Mouse (Mus musculus) kidney, embryonic 14.5 days (tissue): ENCODE data around the gene Zmiz1. TPM values are rescaled to one million over a fixed set of nuclear protein-coding genes. Genes with fewer than 3 reads are reported as not detected.

Experiments
- ATAC-seq: fragments of 200-750 bp; cut with Nextera tagmentation; 2 replicates; pipeline ENCODE4 v1.8.0; 2017; ENCODE audit warnings: moderate number of reproducible peaks, mild to moderate bottlenecking, moderate TSS enrichment, moderate library complexity; ENCODE audit not compliant: low FRiP score, low TSS enrichment
- H3K27ac ChIP-seq: fragments of 300-500 bp; sonication (generic); 2 replicates; pipeline ENCODE4 v1.5.1; 2014; ENCODE audit warnings: low read depth, mild to moderate bottlenecking, low read length, moderate library complexity, mixed read lengths
- H3K27me3 ChIP-seq: fragments of 300-500 bp; sonication (generic); 2 replicates; pipeline ENCODE4 v1.6.1; 2014; ENCODE audit warnings: mild to moderate bottlenecking, low read length; ENCODE audit not compliant: control insufficient read depth, insufficient read depth
- H3K36me3 ChIP-seq: fragments of 300-500 bp; sonication (generic); 2 replicates; pipeline ENCODE4 v1.6.1; 2014; ENCODE audit warnings: low read length, mixed read lengths; ENCODE audit not compliant: control insufficient read depth, insufficient read depth
- H3K4me1 ChIP-seq: fragments of 300-500 bp; sonication (generic); 2 replicates; pipeline ENCODE4 v1.6.1; 2014; ENCODE audit warnings: low read length, mixed read lengths; ENCODE audit not compliant: control insufficient read depth, insufficient read depth
- H3K4me2 ChIP-seq: fragments of 300-500 bp; sonication (generic); replicated peaks from 2 replicates; pipeline ENCODE4 v1.6.1; 2014; ENCODE audit warnings: low read depth, mild to moderate bottlenecking, low read length
- H3K4me3 ChIP-seq: fragments of 300-500 bp; sonication (generic); 2 replicates; pipeline ENCODE4 v1.5.1; 2014; ENCODE audit warnings: mild to moderate bottlenecking, low read length
- H3K9ac ChIP-seq: fragments of 300-500 bp; sonication (generic); 2 replicates; pipeline ENCODE4 v1.6.1; 2014; ENCODE audit warnings: low read depth, mild to moderate bottlenecking, low read length, moderate library complexity
- H3K9me3 ChIP-seq: fragments of 300-500 bp; sonication (generic); 2 replicates; pipeline ENCODE4 v1.6.1; 2016; ENCODE audit warnings: low read length; ENCODE audit not compliant: control insufficient read depth
- WGBS: fragments of 180-500 bp; shearing (Covaris S2); extraction: QIAGEN DNeasy Blood & Tissue Kit; methylation state at CpG from one replicate; pipeline ENCODE4 v1.1.7; 2014; 5-methylcytosine and 5-hydroxymethylcytosine counted together
- polyA plus RNA-seq: library from polyadenylated mRNA; unstranded; fragments of >200 nt; fragmentation: Nextera tagmentation; extraction: Ambion mirVana; gene quantifications from 2 replicates; pipeline ENCODE4 v1.2.1, GENCODE M21; 2014

Gene Zmiz1
- polyA plus RNA-seq, 1 experiment from 2014 or later = 57.3 TPM

- H3K27ac ChIP-seq = no peak overlapping the region
- H3K9me3 ChIP-seq = no peaks in the 10 kb centered on the region
- H3K4me1 ChIP-seq = peaks cover 23% of the 10 kb centered on the region
- 75% methylated on average over 4 of the region's 4 CpGs for WGBS
- no peak overlapping the region for H3K9ac ChIP-seq
- H3K4me2 ChIP-seq = no peak overlapping the region
- peaks cover 41% of the 10 kb centered on the region for H3K36me3 ChIP-seq
- H3K4me3 ChIP-seq = no peak overlapping the region
- ATAC-seq = no peak
- H3K27me3 ChIP-seq = no peaks in the 10 kb centered on the region
These were observed 76.6 kb downstream of the Zmiz1 start for GRCm38 (mm10) chr14:25535583-25535943.

GRCm38 (mm10) chr14:25536476-25536875, 77.5 kb downstream of the Zmiz1 start:
- H3K36me3 ChIP-seq = peaks cover 47% of the 10 kb centered on the region
- no peak overlapping the region for H3K27ac ChIP-seq
- no peaks in the 10 kb centered on the region for H3K9me3 ChIP-seq
- no peak overlapping the region for H3K9ac ChIP-seq
- H3K4me3 ChIP-seq = no peak overlapping the region
- WGBS = 88% methylated on average over 8 of the region's 8 CpGs
- no peak for ATAC-seq
- H3K27me3 ChIP-seq = no peaks in the 10 kb centered on the region
- peaks cover 21% of the 10 kb centered on the region for H3K4me1 ChIP-seq
- H3K4me2 ChIP-seq = no peak overlapping the region

- Histone ChIP-seq H3K4me2 (no peak overlapping the region), H3K4me3 (no peak overlapping the region), H3K4me1 (peaks cover 13% of the 10 kb centered on the region), H3K27me3 (no peaks in the 10 kb centered on the region), H3K27ac (no peak overlapping the region), H3K36me3 (peaks cover 47% of the 10 kb centered on the region), H3K9ac (no peak overlapping the region), H3K9me3 (no peaks in the 10 kb centered on the region)
- WGBS = 96% methylated on average over 1 of the region's 1 CpGs
- no peak for ATAC-seq
These were observed 78.4 kb downstream of the Zmiz1 start for GRCm38 (mm10) chr14:25537351-25537750.

GRCm38 (mm10) chr14:25538522-25538921, 79.5 kb downstream of the Zmiz1 start:
- Histone ChIP-seq H3K36me3 (peaks cover 47% of the 10 kb centered on the region), H3K27me3 (no peaks in the 10 kb centered on the region), H3K4me3 (no peak overlapping the region), H3K27ac (no peak overlapping the region), H3K9ac (no peak overlapping the region), H3K9me3 (no peaks in the 10 kb centered on the region), H3K4me2 (no peak overlapping the region), H3K4me1 (peaks cover 10% of the 10 kb centered on the region)
- 63% methylated on average over 2 of the region's 2 CpGs for WGBS
- no peak for ATAC-seq

GRCm38 (mm10) chr14:25539493-25540116, 80.6 kb downstream of the Zmiz1 start:
- Histone ChIP-seq H3K27ac (no peak overlapping the region), H3K4me3 (no peak overlapping the region), H3K4me2 (no peak overlapping the region), H3K9me3 (no peaks in the 10 kb centered on the region), H3K9ac (no peak overlapping the region), H3K36me3 (peaks cover 47% of the 10 kb centered on the region), H3K4me1 (no peaks in the 10 kb centered on the region), H3K27me3 (no peaks in the 10 kb centered on the region)
- no peak for ATAC-seq
- 78% methylated on average over 10 of the region's 10 CpGs for WGBS

GRCm38 (mm10) chr14:25540172-25540571, 81.2 kb downstream of the Zmiz1 start:
- no peaks in the 10 kb centered on the region for H3K4me1 ChIP-seq
- no peaks in the 10 kb centered on the region for H3K9me3 ChIP-seq
- WGBS = 73% methylated on average over 4 of the region's 4 CpGs
- H3K36me3 ChIP-seq = peaks cover 47% of the 10 kb centered on the region
- H3K4me3 ChIP-seq = no peak overlapping the region
- no peak overlapping the region for H3K4me2 ChIP-seq
- no peak overlapping the region for H3K27ac ChIP-seq
- no peaks in the 10 kb centered on the region for H3K27me3 ChIP-seq
- H3K9ac ChIP-seq = no peak overlapping the region
- ATAC-seq = no peak

- Histone ChIP-seq H3K36me3 (peaks cover 52% of the 10 kb centered on the region), H3K4me3 (no peak overlapping the region), H3K27ac (no peak overlapping the region), H3K4me1 (0 out of 2 replicates have a peak, but pooled peaks cover 2% of the 10 kb centered on the region), H3K9me3 (no peaks in the 10 kb centered on the region), H3K9ac (no peak overlapping the region), H3K27me3 (no peaks in the 10 kb centered on the region), H3K4me2 (no peak overlapping the region)
- 80% methylated on average over 5 of the region's 5 CpGs for WGBS
- ATAC-seq = no peak
These were observed 82.2 kb downstream of the Zmiz1 start for GRCm38 (mm10) chr14:25541213-25541612.

GRCm38 (mm10) chr14:25543098-25543497, 84.1 kb downstream of the Zmiz1 start:
- Histone ChIP-seq H3K4me1 (peaks cover 21% of the 10 kb centered on the region), H3K36me3 (peaks cover 48% of the 10 kb centered on the region), H3K4me3 (no peak overlapping the region), H3K4me2 (no peak overlapping the region), H3K9ac (no peak overlapping the region), H3K27ac (no peak overlapping the region), H3K9me3 (no peaks in the 10 kb centered on the region), H3K27me3 (no peaks in the 10 kb centered on the region)
- WGBS = 98% methylated on average over 4 of the region's 4 CpGs
- no peak for ATAC-seq

- Histone ChIP-seq H3K9ac (no peak overlapping the region), H3K9me3 (no peaks in the 10 kb centered on the region), H3K4me2 (no peak overlapping the region), H3K4me1 (peaks cover 29% of the 10 kb centered on the region), H3K4me3 (no peak overlapping the region), H3K36me3 (peaks cover 42% of the 10 kb centered on the region), H3K27me3 (no peaks in the 10 kb centered on the region), H3K27ac (no peak overlapping the region)
- 94% methylated on average over 4 of the region's 4 CpGs for WGBS
- no peak for ATAC-seq
These were observed 84.9 kb downstream of the Zmiz1 start for GRCm38 (mm10) chr14:25543927-25544326.
